Mouse (Mus musculus) embryonic facial prominence, embryonic 11.5 days (tissue): ENCODE results near the gene Pygl. TPM values are rescaled to one million over a fixed set of nuclear protein-coding genes. Genes with fewer than 3 reads are reported as not detected.

Source experiments
- ATAC-seq: fragments of 200-750 bp; cut with Nextera tagmentation; replicated peaks from 2 replicates; pipeline ENCODE4 v1.8.0; 2017; ENCODE audit warnings: low read depth; ENCODE audit not compliant: insufficient number of reproducible peaks, low FRiP score, low TSS enrichment
- DNase-seq: peaks from one replicate; pipeline ENCODE4 v3.0.0-alpha.2; 2015; ENCODE audit warnings: low spot score
- H3K27ac ChIP-seq: fragments of 300-500 bp; sonication (generic); replicated peaks from 2 replicates; pipeline ENCODE4 v1.5.1; 2014; ENCODE audit warnings: mild to moderate bottlenecking, low read depth, low read length, control low read depth
- H3K27me3 ChIP-seq: fragments of 300-500 bp; sonication (generic); 2 replicates; pipeline ENCODE4 v1.6.1; 2014; ENCODE audit warnings: mild to moderate bottlenecking, low read length, moderate library complexity, mixed read lengths; ENCODE audit not compliant: control insufficient read depth, insufficient read depth
- H3K36me3 ChIP-seq: fragments of 300-500 bp; sonication (generic); replicated peaks from 2 replicates; pipeline ENCODE4 v1.6.1; 2014; ENCODE audit warnings: low read depth, mild to moderate bottlenecking, low read length, moderate library complexity, mixed read lengths; ENCODE audit not compliant: control insufficient read depth, insufficient read depth
- H3K4me1 ChIP-seq: fragments of 300-500 bp; sonication (generic); 2 replicates; pipeline ENCODE4 v1.6.1; 2014; ENCODE audit warnings: low read length, mixed read lengths; ENCODE audit not compliant: control insufficient read depth, insufficient read depth
- H3K4me2 ChIP-seq: fragments of 300-500 bp; sonication (generic); 2 replicates; pipeline ENCODE4 v1.6.1; 2014; ENCODE audit warnings: low read depth, mild to moderate bottlenecking, control low read depth, low read length, moderate library complexity
- H3K4me3 ChIP-seq: fragments of 300-500 bp; sonication (generic); 2 replicates; pipeline ENCODE4 v1.5.1; 2014; ENCODE audit warnings: low read depth, low read length, control low read depth
- H3K9ac ChIP-seq: fragments of 300-500 bp; sonication (generic); replicated peaks from 2 replicates; pipeline ENCODE4 v1.6.1; 2014; ENCODE audit warnings: mild to moderate bottlenecking, control low read depth, low read length
- H3K9me3 ChIP-seq: fragments of 300-500 bp; sonication (generic); replicated peaks from 2 replicates; pipeline ENCODE4 v1.6.1; 2016; ENCODE audit warnings: mild to moderate bottlenecking, low read length, inconsistent platforms, mixed read lengths; ENCODE audit not compliant: control insufficient read depth
- WGBS: fragments of 180-500 bp; shearing (Covaris S2); extraction: QIAGEN DNeasy Blood & Tissue Kit; methylation state at CpG from one replicate; pipeline ENCODE4 v1.1.7; 2014; 5-methylcytosine and 5-hydroxymethylcytosine counted together
- polyA plus RNA-seq: library from polyadenylated mRNA; unstranded; fragments of >200 nt; fragmentation: Nextera tagmentation; extraction: Ambion mirVana; gene quantifications from 2 replicates; pipeline ENCODE4 v1.2.1, GENCODE M21; 2014

Gene Pygl
- 10.7 and 11.2 TPM in 2 replicates for polyA plus RNA-seq

GRCm38 (mm10) chr12:70231294-70231693 lies at the start of gene Pygl:
TSS of gene Pygl (minus strand) at chr12:70231488.
- WGBS, result 94% methylated on average over 2 of the region's 2 CpGs
- DNase-seq (no peak), ATAC-seq (no peak)
- H3K27ac ChIP-seq, result no peak within 1 kb of the TSS
- no peak within 1 kb of the TSS for H3K4me2 ChIP-seq
- H3K9me3 ChIP-seq, result no peaks in the 10 kb centered on the region
- H3K9ac ChIP-seq, result no peak within 1 kb of the TSS
- no peak within 1 kb of the TSS for H3K4me3 ChIP-seq
- H3K36me3 ChIP-seq, result no peaks in the 10 kb centered on the region
- no peaks in the 10 kb centered on the region for H3K27me3 ChIP-seq
- H3K4me1 ChIP-seq, result no peaks in the 10 kb centered on the region

- no peaks in the 10 kb centered on the region for H3K27me3 ChIP-seq
- H3K9ac ChIP-seq, result no peak overlapping the region
- no peak overlapping the region for H3K4me2 ChIP-seq
- no peaks in the 10 kb centered on the region for H3K36me3 ChIP-seq
- no peak overlapping the region for H3K27ac ChIP-seq
- no peaks in the 10 kb centered on the region for H3K9me3 ChIP-seq
- no peak overlapping the region for H3K4me3 ChIP-seq
- ATAC-seq, result no peak
- no peak for DNase-seq
- H3K4me1 ChIP-seq, result no peaks in the 10 kb centered on the region
- WGBS, result 91% methylated on average over 2 of the region's 2 CpGs
Measured at GRCm38 (mm10) chr12:70280930-70281329, 49.6 kb upstream of the Pygl start.

GRCm38 (mm10) chr12:70280381-70280780 lies 49.1 kb upstream of the Pygl start:
- Histone ChIP-seq H3K27ac (no peak overlapping the region), H3K4me3 (no peak overlapping the region), H3K9ac (no peak overlapping the region), H3K4me1 (no peaks in the 10 kb centered on the region), H3K9me3 (no peaks in the 10 kb centered on the region), H3K36me3 (no peaks in the 10 kb centered on the region), H3K27me3 (no peaks in the 10 kb centered on the region), H3K4me2 (no peak overlapping the region)
- ATAC-seq, result no peak
- DNase-seq, result no peak
- 86% methylated on average over 10 of the region's 10 CpGs for WGBS

GRCm38 (mm10) chr12:70277071-70277939 lies 46.0 kb upstream of the Pygl start:
- Histone ChIP-seq H3K9me3 (no peaks in the 10 kb centered on the region), H3K4me2 (no peak overlapping the region), H3K9ac (no peak overlapping the region), H3K4me3 (no peak overlapping the region), H3K4me1 (no peaks in the 10 kb centered on the region), H3K27me3 (no peaks in the 10 kb centered on the region), H3K27ac (no peak overlapping the region), H3K36me3 (no peaks in the 10 kb centered on the region)
- WGBS, result 71% methylated on average over 12 of the region's 12 CpGs
- DNase-seq, result no peak
- ATAC-seq, result no peak

GRCm38 (mm10) chr12:70269724-70270123 lies 38.4 kb upstream of the Pygl start:
- no peak for ATAC-seq
- 71% methylated on average over 6 of the region's 6 CpGs for WGBS

DNA sequence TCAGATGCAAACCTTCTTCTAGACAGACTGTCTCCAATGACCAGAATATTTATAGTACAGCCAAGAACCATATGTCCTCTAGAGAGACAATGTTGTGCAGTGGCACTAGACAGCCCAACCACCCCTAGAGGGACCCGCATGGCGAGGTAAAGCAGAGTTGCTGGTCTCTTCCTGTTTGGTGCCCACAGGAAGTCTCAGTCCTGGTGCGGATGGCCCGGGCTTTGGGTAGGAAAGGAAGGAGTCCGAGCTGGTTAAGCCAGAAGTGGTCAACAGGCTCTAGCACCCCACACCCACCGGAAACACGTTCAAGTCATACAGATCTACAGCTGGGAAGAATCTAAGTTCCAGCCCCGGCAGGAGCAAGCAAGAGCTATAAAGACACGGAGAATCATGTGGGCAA lies 36.0 kb upstream of the Pygl start:
- DNase-seq (no peak), ATAC-seq (no peak)
- 81% methylated on average over 9 of the region's 9 CpGs for WGBS
- Histone ChIP-seq H3K9ac (no peak overlapping the region), H3K4me3 (no peak overlapping the region), H3K27me3 (no peaks in the 10 kb centered on the region), H3K36me3 (no peaks in the 10 kb centered on the region), H3K4me2 (no peak overlapping the region), H3K4me1 (no peaks in the 10 kb centered on the region), H3K9me3 (no peaks in the 10 kb centered on the region), H3K27ac (no peak overlapping the region)

More at GRCm38 (mm10) chr12:70269724-70270123, 38.4 kb upstream of the Pygl start:
- Histone ChIP-seq H3K27me3 (no peaks in the 10 kb centered on the region), H3K4me2 (no peak overlapping the region), H3K4me3 (no peak overlapping the region), H3K9me3 (no peaks in the 10 kb centered on the region), H3K4me1 (no peaks in the 10 kb centered on the region), H3K27ac (no peak overlapping the region), H3K36me3 (no peaks in the 10 kb centered on the region), H3K9ac (no peak overlapping the region)
- no peak for DNase-seq

GRCm38 (mm10) chr12:70266494-70266931 lies 35.2 kb upstream of the Pygl start:
- DNase-seq (peak; percentile 17), ATAC-seq (no peak)
- Histone ChIP-seq H3K27ac (no peak overlapping the region), H3K9ac (no peak overlapping the region), H3K4me2 (no peak overlapping the region), H3K4me3 (no peak overlapping the region), H3K36me3 (no peaks in the 10 kb centered on the region), H3K4me1 (no peaks in the 10 kb centered on the region), H3K27me3 (no peaks in the 10 kb centered on the region), H3K9me3 (no peaks in the 10 kb centered on the region)
- WGBS, result 34% methylated on average over 8 of the region's 8 CpGs

DNA sequence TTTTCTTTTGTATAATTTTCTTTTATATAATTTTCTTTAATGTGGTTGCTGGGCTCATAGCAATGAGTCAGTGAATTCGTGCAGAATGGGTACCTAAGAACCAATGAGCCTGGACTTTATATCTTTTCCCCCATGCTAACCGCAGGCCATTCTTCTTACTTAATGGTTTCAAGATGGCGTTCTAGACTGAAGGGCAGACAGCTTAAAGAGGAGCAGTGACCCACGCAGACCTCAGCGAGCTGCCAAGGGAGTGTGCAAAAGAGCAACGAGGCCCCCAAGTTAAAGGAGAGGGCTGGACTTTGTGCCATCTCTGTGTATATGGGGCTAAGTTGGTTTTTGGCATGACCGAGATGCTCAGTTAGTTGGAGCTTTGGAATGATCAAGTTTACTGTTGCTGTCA lies 32.4 kb upstream of the Pygl start:
- Histone ChIP-seq H3K4me1 (no peaks in the 10 kb centered on the region), H3K4me2 (no peak overlapping the region), H3K4me3 (no peak overlapping the region), H3K27me3 (no peaks in the 10 kb centered on the region), H3K9me3 (no peaks in the 10 kb centered on the region), H3K36me3 (no peaks in the 10 kb centered on the region), H3K27ac (no peak overlapping the region), H3K9ac (no peak overlapping the region)
- DNase-seq (peak; percentile 58), ATAC-seq (no peak)
- WGBS, result 26% methylated on average over 7 of the region's 7 CpGs
